Mouse (Mus musculus) kidney, adult 9 months (tissue): ENCODE measurements around the gene Aoah.

Source experiments
- DNase-seq: peaks from one replicate; pipeline ENCODE4 v3.0.0; 2022

Gene Aoah

DNA sequence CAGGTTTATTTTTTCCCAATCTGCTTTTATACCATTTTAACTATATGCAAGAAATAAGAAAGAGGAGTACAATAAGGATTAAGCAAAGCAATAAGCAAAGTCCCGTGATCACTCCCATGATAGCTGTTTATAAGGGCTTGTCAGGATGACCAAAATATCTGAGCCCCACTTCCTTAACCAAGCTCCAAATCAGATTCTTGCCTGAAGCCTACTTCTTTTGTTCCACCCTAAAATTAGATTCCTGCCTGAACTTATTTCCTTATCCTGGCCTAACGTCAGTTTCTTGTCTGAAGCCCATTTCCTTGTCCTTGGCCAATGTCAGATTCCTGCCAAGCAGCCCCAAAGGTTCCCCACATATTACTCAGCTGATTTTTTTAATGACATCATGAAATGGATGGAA lies 288.8 kb downstream of the Aoah start:
- peak; percentile 40 for DNase-seq
